Mouse (Mus musculus) heart, postnatal 0 days (tissue): Measurements from ENCODE around the gene Irf2. TPM values are rescaled to one million over a fixed set of nuclear protein-coding genes. Genes with fewer than 3 reads are reported as not detected.

Source experiments
- ATAC-seq: fragments of 200-750 bp; cut with Nextera tagmentation; 2 replicates; pipeline ENCODE4 v1.8.0; 2017; ENCODE audit warnings: low read depth, moderate number of reproducible peaks, moderate library complexity; ENCODE audit not compliant: insufficient read depth
- DNase-seq: peaks from one replicate; pipeline ENCODE4 v3.0.0-alpha.2; 2016; ENCODE audit warnings: low spot score
- H3K27ac ChIP-seq: fragments of 300-500 bp; sonication (generic); 2 replicates; pipeline ENCODE4 v1.5.1; 2014; ENCODE audit warnings: low read depth, mild to moderate bottlenecking
- H3K27me3 ChIP-seq: fragments of 300-500 bp; sonication (generic); 2 replicates; pipeline ENCODE4 v1.6.1; 2014; ENCODE audit warnings: low read length, mixed read lengths; ENCODE audit not compliant: control insufficient read depth, insufficient read depth
- H3K36me3 ChIP-seq: fragments of 300-500 bp; sonication (generic); replicated peaks from 2 replicates; pipeline ENCODE4 v1.6.1; 2014; ENCODE audit warnings: low read length, mixed read lengths; ENCODE audit not compliant: control insufficient read depth, insufficient read depth
- H3K4me1 ChIP-seq: fragments of 300-500 bp; sonication (generic); 2 replicates; pipeline ENCODE4 v1.6.1; 2014; ENCODE audit warnings: antibody characterized with exemption; ENCODE audit not compliant: control insufficient read depth, insufficient read depth
- H3K4me2 ChIP-seq: fragments of 300-500 bp; sonication (generic); 2 replicates; pipeline ENCODE4 v1.6.1; 2014; ENCODE audit warnings: low read depth, mild to moderate bottlenecking, low read length, moderate library complexity
- H3K4me3 ChIP-seq: fragments of 300-500 bp; sonication (generic); 2 replicates; pipeline ENCODE4 v1.5.1; 2014; ENCODE audit warnings: low read depth, low read length
- H3K9ac ChIP-seq: fragments of 300-500 bp; sonication (generic); replicated peaks from 2 replicates; pipeline ENCODE4 v1.6.1; 2014; ENCODE audit warnings: low read depth, low read length, mixed read lengths
- H3K9me3 ChIP-seq: fragments of 300-500 bp; sonication (generic); replicated peaks from 2 replicates; pipeline ENCODE4 v1.6.1; 2016; ENCODE audit warnings: low read length; ENCODE audit not compliant: control insufficient read depth
- CTCF ChIP-seq: IDR thresholded peaks from 2 replicates; pipeline ENCODE4 v1.5.1; 2016; ENCODE audit warnings: antibody characterized with exemption, control low read depth, low read depth
- EP300 ChIP-seq: IDR thresholded peaks from 2 replicates; pipeline ENCODE4 v1.6.1; 2016; ENCODE audit warnings: antibody characterized with exemption, low read depth
- WGBS: fragments of 180-500 bp; shearing (Covaris S2); extraction: QIAGEN DNeasy Blood & Tissue Kit; methylation state at CpG from one replicate; pipeline ENCODE4 v1.1.7; 2014; 5-methylcytosine and 5-hydroxymethylcytosine counted together
- polyA plus RNA-seq: library from polyadenylated mRNA; unstranded; fragments of >200 nt; fragmentation: Nextera tagmentation; extraction: Ambion mirVana; gene quantifications from 2 replicates; pipeline ENCODE4 v1.2.1, GENCODE M21; 2015
- total RNA-seq: library from RNA; depleted of rRNA; stranded (reverse); fragments of >200 nt; gene quantifications from 2 replicates; pipeline ENCODE4 v1.2.3, GENCODE M21; 2014; ENCODE audit warnings: low replicate concordance

Gene Irf2
- total and polyA plus RNA-seq, 2 experiments from 2014 or later: 4.6 to 22.2 TPM

DNA sequence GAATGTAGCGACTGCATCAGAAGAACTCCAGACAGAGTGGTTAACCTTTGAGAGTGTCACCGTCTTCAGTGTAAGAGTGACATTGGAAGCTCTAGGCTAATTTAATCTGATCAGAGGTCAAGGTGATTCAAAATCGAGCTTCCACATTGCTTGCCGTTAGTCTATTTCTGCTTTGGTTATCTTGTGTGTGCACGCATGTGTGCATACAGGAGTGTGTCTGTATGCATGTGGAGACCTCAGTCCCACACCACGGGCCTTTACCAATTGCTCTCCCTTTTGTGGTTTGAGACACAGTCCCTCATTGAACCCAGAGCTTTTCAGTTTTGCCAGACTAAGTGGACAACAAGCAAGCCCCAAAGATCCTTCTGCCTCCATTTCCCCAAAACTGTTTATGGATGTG lies 46.4 kb downstream of the Irf2 start:
- 72% methylated on average over 6 of the region's 6 CpGs for WGBS
- Histone ChIP-seq H3K9me3 (0 out of 2 replicates have a peak, but pooled peaks cover 5% of the 10 kb centered on the region), H3K9ac (no peak overlapping the region), H3K27ac (no peak overlapping the region), H3K4me2 (no peak overlapping the region), H3K4me1 (peaks cover 11% of the 10 kb centered on the region), H3K27me3 (no peaks in the 10 kb centered on the region), H3K4me3 (no peak overlapping the region), H3K36me3 (no peaks in the 10 kb centered on the region)
- no peak for TF ChIP-seq CTCF
- no peak for TF ChIP-seq EP300
- no peak for ATAC-seq
- DNase-seq: no peak

DNA sequence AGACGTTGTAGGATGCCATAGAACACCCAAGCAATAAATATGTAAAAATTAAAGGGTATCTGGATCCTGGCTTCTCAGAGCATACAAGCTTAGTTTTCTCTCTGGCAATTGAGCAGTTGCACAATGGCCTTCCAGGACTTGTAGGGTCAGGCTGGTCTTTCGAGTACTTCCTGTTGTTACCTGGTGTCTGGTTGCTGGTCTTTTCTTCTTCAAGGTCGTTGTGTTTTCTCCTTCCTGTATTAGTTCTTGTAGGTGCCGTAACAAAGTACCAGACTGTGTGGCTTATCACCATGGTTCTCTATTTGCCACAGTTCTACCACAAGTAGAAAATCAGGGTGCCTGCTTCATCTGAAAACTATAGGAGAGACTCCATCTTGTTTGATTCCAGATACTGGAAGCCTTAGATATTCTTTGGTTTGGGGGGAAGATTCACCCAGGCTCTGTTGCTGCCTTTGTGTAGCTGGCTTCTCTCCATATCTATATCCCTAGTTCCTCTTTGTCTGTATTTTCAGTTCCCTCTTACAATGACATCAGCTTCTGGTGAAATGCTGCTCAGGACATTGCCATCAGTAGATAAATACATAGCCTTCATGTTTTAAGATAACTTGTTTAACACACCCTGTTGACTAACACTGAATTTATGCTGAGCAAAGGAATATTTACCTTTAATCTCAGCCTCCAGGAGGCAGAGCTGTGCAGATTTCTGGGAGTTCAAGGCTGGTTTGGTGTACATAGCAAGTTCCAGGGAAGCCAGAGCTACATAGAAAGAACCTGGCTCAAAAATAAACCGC lies 49.8 kb downstream of the Irf2 start:
- H3K4me2 ChIP-seq: no peak overlapping the region
- H3K9me3 ChIP-seq: 0 out of 2 replicates have a peak, but pooled peaks cover 5% of the 10 kb centered on the region
- WGBS: 82% methylated on average over 5 of the region's 5 CpGs
- no peak for TF ChIP-seq EP300
- TF ChIP-seq CTCF: no peak
- peaks cover 20% of the 10 kb centered on the region for H3K4me1 ChIP-seq
- no peak for ATAC-seq
- H3K27ac ChIP-seq: peak overlapping the region; percentile 11
- 0 out of 2 replicates have a peak, but pooled peaks cover 3% of the 10 kb centered on the region for H3K36me3 ChIP-seq
- no peaks in the 10 kb centered on the region for H3K27me3 ChIP-seq
- H3K4me3 ChIP-seq: no peak overlapping the region
- no peak for DNase-seq
- H3K9ac ChIP-seq: no peak overlapping the region

DNA sequence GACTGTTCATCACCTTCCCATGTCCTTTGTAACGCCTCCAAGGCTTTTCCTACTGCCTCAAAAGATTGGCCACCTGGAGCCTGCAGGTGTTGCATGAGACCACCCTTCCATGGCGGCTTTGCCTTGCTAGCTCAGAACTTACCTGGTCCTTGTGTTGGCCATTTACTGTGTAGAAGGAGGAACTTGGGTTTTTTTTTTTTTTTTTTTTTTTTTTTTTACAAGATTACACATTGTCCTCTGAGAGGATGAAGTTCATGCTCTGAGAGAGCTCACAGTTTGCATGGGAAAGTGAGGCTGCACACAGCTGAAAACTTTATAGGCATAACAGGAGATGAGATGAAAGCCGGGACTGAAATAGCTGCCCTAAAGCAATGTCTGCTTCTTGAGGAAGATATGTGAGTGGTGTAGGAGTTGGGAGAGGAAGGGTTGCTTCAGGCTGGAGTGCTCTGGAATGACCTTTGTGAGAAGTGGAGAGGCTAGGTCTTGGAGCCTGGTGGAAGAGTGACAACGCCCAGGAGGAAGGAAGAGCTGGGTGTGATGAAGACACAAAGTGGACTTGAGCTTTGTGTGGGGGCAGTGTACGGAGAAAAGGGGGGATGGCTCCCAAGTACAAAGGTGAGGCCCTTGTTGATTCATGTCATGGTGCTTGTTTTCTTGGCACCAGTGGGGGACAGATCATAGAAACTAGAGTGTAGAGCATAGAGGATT lies 52.3 kb downstream of the Irf2 start:
- Histone ChIP-seq H3K4me3 (no peak overlapping the region), H3K27ac (peak overlapping the region; percentile 11; the same call in 1 of the 2 replicates), H3K9me3 (0 out of 2 replicates have a peak, but pooled peaks cover 5% of the 10 kb centered on the region), H3K4me2 (no peak overlapping the region), H3K9ac (no peak overlapping the region), H3K4me1 (peaks cover 19% of the 10 kb centered on the region), H3K27me3 (no peaks in the 10 kb centered on the region), H3K36me3 (peaks cover 19% of the 10 kb centered on the region)
- no peak for TF ChIP-seq CTCF
- TF ChIP-seq EP300: no peak
- ATAC-seq (no peak), DNase-seq (no peak)
- 77% methylated on average over 5 of the region's 5 CpGs for WGBS

DNA sequence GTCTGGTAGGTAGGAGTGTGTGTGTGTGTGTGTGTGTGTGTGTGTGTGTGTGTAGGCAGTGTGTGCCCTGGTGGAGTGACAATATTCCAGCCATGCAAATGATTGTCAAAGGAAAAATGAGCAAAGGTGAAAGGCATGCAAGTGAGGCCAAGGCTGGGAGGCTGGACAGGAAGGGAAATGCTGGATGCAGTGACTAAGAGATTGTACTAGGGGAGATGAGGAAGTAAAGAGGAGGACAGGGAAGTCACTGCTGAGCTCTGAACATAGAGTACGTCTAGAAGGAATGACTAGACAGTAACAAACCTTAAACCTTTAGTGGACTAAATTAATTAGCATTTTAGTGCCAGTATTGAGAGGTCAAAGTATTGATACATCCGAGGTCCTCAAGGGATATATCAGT lies 53.1 kb downstream of the Irf2 start:
- WGBS: 63% methylated on average over 2 of the region's 2 CpGs
- DNase-seq (no peak), ATAC-seq (no peak)
- Histone ChIP-seq H3K9me3 (0 out of 2 replicates have a peak, but pooled peaks cover 5% of the 10 kb centered on the region), H3K36me3 (peaks cover 27% of the 10 kb centered on the region), H3K4me3 (no peak overlapping the region), H3K27me3 (no peaks in the 10 kb centered on the region), H3K4me2 (no peak overlapping the region), H3K4me1 (peaks cover 19% of the 10 kb centered on the region), H3K9ac (no peak overlapping the region), H3K27ac (0 out of 2 replicates have a peak overlapping the region, but pooled peaks have one; percentile 11)
- TF ChIP-seq EP300 (no peak), CTCF (no peak)

DNA sequence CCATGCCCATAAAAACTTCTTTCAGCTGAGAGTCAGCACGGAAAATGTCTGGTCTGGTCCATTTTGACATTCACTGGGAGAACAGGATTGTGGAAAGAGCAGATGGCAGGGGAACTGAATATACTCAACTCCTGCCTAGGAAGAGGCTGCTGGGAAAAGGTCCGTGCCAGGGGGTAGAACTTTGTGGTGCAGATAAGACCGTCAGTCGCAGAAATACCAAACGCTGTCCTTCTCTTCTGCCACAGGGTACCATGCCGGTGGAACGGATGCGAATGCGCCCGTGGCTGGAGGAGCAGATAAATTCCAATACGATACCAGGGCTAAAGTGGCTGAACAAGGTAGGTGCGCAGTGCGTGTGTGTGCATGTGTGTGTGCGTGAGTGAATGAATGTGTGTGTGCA lies 53.7 kb downstream of the Irf2 start:
- ATAC-seq: no peak
- H3K4me1 ChIP-seq: peaks cover 19% of the 10 kb centered on the region
- H3K9me3 ChIP-seq: 0 out of 2 replicates have a peak, but pooled peaks cover 5% of the 10 kb centered on the region
- no peak overlapping the region for H3K27ac ChIP-seq
- DNase-seq: no peak
- no peaks in the 10 kb centered on the region for H3K27me3 ChIP-seq
- 89% methylated on average over 14 of the region's 14 CpGs for WGBS
- H3K4me2 ChIP-seq: no peak overlapping the region
- no peak overlapping the region for H3K9ac ChIP-seq
- TF ChIP-seq EP300: no peak
- no peak for TF ChIP-seq CTCF
- peaks cover 29% of the 10 kb centered on the region for H3K36me3 ChIP-seq
- no peak overlapping the region for H3K4me3 ChIP-seq
